Mouse (Mus musculus): Measurements from ENCODE around the gene Fbxw11.

Gene Fbxw11

DNA sequence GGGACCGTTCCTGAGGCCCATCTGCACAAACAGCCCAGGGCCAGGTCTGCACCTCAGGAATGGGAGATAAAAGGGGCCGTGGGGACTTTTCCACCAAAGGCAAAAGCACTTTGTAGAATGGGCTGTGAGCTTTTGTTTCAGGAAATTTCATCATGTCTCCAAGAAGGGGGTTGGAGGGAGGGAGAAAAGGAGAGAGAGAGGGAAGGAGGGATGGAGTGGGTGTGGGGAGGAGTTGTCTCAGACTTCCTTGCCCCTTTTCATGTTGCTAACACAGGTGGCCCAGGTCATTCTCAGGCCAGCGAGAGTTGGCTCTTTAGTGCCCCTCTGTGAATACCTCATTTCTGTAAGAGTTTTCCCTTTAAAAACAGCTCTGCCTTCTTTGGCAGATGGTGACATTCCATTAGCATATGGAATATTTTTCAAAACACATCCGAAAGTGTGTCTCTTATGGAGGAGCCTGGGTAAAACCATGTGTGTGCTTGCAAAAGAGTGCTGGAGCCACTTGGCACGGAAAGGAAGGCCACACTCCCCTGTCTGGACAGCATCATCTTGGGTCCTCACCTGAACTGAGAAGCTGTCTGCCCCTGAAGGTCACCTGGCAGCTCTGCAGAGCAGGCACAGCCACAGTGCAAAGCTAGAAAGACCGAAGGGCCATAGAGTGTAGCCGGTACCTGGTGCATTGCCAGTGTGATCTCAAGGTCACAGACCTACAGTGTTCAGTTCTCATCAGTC lies 109.5 kb downstream of the Fbxw11 start:
- DNase-seq (ENCODE audit: low read depth, low spot score) = no peak

DNA sequence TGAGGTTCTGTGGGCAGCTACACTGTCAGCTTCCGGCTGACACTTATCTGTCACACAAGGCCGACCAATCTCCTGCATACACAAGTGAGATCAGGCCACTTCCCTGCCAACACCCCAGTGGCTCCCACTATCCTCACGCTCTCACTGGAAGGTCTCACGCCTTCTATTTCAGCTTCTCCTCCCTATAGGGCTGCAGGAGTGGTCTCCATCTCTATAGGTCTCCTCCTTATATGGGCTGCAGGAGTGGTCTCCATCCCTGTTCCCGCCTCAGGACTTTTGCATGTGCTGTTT lies 110.0 kb downstream of the Fbxw11 start:
- DNase-seq (ENCODE audit: low read depth, low spot score) = no peak

DNA sequence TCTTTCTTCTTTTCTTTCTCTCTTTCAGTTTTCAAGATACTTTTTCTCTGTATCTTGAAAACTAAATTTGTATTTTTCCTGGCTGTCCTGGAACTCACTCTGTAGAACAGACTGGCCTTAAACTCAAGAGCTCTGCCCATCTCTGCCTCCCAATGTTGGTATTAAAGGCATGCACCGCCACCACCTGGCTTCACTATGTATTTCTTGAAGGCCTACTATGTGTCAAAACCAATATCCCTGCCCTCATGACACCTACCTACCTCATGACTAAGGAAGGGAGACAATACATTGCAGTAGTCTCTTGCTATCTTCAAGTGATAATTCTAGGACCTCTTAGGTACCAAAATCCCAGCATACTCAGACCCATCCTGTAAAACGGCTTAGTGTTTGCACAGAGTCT lies 110.8 kb downstream of the Fbxw11 start:
- DNase-seq (ENCODE audit: low read depth, low spot score) = no peak

DNA sequence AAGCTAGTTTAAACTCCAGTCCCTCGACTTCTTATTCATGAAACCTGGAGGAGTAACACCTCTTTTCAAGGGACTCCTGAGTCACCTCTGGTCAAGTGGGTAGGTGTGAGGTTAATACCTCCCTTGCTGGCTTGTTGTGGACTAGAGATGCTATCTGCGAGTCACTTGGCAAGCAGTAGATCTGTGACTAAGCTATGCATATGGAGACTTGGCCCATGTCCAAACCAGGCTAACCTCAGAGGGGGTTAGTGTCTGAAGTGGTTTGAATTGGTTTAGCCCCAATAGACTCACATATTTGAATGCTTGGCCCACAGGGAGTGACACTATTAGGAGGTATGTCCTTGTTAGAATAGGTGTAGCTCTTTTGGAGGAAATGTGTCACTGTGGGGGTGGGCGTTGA lies 120.2 kb downstream of the Fbxw11 start:
- peak; percentile 30 for DNase-seq (ENCODE audit: low read depth, low spot score)

DNA sequence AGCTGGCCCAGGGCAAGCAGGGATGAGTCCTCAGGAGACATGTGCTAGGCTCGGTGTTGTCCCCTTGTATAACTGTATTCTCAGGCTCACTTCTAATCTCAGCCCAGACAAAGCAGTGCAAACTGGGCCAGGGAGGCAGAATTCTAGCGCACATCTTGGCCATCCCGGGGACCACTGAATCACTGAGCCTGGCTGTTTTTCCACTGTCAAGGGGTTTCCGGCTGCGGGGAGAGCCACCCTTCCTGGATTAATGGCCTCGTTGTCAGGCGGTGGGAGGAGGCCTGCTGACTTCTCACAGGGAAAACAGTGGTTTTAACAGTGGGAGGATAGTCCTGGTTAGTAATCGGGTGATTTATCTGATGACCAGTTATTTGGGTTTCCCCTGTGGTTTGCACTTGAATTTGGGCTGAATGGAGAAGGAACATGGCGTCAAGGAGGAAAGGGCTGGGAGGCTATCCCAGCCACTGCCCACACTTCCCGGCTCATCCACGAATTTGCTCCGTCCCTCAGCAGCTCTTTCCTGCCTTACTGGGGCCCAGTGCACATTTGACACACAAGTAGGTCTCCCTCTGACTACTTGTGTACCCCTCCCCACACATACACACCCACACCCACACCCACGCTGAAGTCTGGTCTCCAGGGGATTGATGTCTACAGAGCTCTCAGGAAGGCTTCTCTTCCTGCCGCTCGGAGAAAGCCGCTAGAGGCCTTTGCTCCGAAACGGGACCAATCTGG lies 125.1 kb downstream of the Fbxw11 start:
- no peak for DNase-seq (ENCODE audit: low read depth, low spot score)

DNA sequence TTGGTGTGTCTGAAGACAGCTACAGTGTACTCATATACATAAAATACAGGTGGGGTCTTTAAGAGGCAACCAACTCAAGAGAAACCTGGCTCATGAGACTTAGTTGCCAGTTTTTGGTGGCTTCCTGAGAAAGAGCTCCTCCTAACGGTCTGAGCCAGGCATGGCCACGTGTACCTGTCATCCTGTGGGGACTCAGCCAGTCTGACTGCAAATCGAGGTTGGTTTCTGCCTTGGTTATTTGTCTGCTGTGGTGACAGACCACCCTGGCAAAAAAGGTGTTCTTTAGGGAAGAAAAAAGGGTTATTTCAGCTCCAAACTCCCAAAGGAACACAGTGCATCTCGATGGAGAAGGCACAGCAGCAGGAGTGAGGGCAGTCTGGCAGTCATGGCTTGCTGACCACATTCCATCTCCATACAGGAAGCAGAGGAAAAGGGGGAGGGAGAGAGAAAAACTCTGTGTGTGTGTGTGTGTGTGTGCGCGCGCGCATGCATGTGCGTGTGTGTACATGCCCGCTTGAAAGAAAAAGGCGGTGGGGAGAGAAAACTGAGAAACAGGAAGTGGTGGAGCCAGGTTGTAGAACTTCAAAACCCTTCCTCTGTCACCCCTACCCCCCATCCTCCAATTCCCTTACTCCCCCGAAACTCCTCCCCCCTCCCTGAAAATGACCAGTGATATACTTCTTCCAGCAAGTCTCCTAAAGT lies 126.3 kb downstream of the Fbxw11 start:
- DNase-seq (ENCODE audit: low read depth, low spot score) = peak; percentile 73

DNA sequence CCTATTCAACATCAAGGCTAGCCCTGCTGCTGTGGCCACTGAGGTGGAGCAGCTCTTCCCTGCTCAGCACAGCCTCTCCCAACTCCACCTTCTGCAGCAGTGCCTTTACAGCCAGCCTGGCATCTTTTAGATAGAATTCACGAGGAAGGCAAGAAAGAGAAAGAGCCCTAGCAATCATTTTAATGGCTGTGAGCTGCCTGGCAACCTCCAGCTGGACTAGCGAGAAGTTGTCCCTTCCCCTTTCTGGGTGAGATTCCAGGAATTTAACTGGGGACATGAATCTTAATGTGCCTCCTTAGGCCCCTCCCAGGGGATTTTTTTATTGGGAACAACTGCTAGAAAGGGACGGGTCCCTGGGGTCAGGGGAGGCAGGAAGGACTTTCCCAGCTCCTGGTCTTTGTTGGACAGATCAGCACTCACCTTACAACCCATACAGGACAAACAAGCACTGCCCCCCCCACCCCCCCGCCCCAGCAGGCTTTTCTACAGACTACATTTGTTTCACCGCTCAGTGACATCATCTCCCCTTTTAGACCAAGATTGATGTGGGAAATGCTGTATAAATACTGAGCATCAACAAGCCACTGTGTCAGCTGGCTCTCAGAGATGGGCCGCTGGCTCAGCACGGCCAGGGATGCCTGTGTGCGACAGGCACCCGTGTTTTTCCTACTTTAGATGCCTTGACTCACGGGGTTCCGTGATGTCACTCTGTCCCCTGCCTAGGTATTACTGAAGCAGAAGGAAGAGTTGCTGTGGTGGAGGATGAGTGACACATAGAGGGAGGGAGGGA lies 138.4 kb downstream of the Fbxw11 start:
- peak; percentile 21 for DNase-seq (ENCODE audit: low read depth, low spot score)

DNA sequence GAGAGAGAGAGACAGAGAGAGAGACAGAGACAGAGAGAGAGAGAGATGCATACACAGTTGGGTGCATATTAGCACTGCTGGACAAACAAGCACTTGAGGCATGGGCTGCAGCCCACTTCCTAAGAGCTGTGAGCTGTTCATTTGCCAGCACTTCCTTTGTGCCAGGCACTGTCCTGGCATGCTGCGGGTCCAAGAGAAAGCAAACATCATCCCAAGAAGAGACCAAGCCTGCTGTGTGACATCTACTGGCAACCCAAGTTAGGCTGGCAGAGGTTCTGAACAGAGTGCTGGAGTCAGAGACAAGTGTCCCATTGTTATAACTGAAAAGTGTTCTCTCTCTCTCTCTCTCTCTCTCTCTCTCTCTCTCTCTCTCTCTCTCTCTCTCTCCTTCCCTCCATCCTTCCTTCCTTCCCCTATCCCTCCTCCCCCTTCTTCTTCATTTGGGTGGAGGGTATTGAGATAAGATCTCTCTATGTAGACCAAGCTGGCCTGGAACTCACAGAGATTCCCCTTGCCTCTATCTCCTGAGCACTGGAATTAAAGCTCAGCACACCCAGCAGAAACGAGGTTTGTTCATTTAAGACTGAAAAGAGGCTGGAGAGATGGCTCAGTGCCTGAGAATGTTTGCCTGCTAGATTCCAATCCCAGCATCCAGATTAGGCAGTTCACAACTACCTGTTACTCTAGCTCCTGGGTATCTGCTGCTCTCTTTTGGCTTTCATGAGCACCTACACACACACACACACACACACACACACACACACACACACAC lies 139.3 kb downstream of the Fbxw11 start:
- DNase-seq (ENCODE audit: low read depth, low spot score) = no peak

DNA sequence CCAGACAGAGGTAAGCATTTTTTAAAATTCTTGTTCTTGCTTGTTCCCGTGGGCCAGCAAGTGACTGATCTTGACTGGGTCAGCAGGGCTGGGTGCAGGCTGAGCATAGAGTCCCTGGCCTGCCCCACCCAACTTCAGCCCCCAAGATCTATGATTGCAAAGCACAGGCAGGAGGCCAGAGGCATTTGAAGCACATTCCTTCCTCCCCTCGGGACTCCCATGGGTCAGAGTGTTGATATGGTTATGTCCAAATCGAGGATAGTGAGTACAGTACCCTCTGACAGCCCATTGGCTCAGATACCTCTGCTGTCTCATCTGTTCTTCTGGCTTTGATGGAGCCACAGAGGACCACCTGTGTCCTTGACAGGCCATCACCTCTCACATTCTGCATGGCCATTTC lies 140.2 kb downstream of the Fbxw11 start:
- DNase-seq (ENCODE audit: low read depth, low spot score) = no peak

DNA sequence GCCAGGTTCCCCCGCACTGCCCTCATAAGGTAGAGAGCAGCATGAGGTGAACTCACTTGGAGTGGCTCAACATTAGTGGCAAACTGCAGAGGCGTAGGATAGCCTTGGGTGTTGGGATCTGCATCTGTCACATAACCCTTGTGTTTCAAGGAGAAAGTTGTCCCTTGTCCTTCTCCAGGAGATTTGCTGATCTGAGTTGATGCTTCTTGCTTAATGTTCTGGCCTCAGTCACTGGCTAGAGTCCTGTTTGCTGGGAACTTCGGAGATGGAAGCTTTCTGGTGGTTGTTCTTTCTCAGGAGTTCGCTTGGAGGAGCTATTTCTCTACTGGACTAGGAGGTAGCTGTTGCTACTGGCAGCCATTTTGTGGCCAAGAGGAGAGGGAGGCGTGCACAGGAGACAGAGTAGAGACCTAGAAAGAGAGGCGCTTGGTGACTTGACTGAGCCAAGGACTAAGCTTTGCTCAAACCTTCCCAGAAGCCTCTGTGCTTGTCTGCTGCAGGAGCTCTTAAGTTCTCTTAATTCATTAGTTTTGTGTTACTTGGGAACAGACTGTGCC lies 143.1 kb downstream of the Fbxw11 start:
- no peak for DNase-seq (ENCODE audit: low read depth, low spot score)

DNA sequence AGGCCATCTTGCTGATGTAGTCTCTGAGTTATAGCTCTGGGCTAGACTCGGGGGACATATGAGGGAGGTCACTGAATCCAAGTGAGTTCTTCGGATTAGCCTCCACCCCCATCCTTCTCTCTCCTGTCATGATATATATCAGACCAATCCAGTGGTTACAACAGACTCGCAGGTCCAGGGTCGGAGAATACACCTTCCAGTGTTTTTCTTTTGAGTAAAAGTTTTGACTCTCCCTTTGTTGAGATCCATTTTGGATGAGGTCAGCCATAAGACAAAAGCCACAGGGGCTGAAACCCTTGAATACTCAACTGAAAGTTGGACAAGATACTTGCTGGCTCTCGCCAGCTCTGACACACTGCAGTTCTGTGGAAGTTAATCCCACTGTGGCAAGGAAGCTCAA lies 143.7 kb downstream of the Fbxw11 start:
- no peak for DNase-seq (ENCODE audit: low read depth, low spot score)

DNA sequence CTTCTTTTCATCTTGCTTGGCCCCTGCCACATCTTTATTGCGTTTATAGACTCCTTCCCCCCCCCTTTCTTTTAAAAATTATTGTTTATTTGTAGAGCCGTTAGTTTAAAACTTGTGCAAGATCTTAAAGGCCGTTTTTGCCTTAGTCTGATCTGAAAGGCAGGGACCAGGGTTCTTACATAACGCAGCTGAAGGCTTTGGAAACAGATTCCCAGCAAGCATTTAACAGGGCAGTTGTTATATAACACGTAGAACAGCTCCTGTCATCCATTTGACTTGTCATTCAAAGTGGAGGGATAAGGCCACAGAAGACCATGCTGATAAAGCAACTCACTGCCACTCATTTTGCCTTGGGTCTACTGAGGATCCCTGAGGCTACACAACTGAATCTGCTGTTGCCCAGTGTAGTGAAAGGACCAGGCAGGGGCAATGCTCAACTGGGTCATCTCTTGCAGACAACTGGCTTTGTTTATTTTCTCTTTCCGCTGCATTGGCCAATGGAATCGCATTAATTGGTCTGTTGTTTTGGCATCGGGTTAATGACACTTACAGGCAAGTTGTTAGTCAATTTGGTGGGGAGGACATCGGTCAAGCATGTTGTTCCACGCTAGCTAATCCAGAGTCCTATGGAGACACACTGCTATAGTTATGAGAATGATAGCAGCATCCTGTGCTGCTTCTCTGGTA lies 152.4 kb downstream of the Fbxw11 start:
- DNase-seq (ENCODE audit: low read depth, low spot score) = no peak
